Mouse (Mus musculus): Measurements from ENCODE around the gene Spin2f. TPM values are rescaled to one million over a fixed set of nuclear protein-coding genes. Genes with fewer than 3 reads are reported as not detected.
"Not testable (repeated sequence)": the region's sequence is repeated elsewhere in the genome, so short reads cannot be mapped to it uniquely, and the experiment has no call there.

The Spin2f gene
- total RNA-seq (2014; rRNA removed) (not detected in 2 replicates), polyA plus RNA-seq (2012; rRNA removed) (not detected in 2 replicates)

DNA sequence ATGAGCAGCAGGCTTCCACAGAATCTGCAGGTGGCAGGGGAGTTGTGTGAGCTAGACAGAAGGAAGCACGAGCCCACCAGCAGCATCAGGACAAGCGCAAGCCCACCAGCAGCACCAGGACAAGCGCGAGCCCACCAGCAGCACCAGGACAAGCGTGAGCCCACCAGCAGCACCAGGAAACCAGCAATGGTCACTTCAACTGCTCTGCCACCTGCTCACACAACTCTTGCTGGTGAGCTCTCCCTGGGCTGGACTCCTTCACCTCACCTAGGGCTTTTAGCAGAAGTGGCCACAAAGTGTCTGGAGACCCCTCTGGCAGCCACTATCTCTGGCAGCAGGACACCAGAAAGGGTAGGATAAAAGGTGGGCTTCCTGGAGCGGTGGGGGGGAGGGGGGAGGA, at the start of gene Spin2f:
Gene Spin2f, plus strand, starts transcription at position 301 of the 400 bp plus-strand sequence.
- H3K4me3 ChIP-seq (ENCODE audit: insufficient read depth, low read depth, low read length); H3K36me3 ChIP-seq (ENCODE audit: control insufficient read depth, insufficient read depth, low read length); H3K9ac ChIP-seq (ENCODE audit: low read depth, low read length); H3K4me1 ChIP-seq (ENCODE audit: control insufficient read depth, insufficient read depth, low read length); H3K79me2 ChIP-seq (ENCODE audit: control insufficient read depth, insufficient read depth, low read length); DNase-seq (ENCODE audit: extremely low read depth, low read depth, low spot score); H3K27ac ChIP-seq (replicated peaks; ENCODE audit: insufficient read depth, low read depth, low read length); H3K27me3 ChIP-seq (ENCODE audit: control insufficient read depth, insufficient read depth, low read length): not testable (repeated sequence)
- 33% methylated on average over 1 of the region's 6 CpGs for WGBS

DNA sequence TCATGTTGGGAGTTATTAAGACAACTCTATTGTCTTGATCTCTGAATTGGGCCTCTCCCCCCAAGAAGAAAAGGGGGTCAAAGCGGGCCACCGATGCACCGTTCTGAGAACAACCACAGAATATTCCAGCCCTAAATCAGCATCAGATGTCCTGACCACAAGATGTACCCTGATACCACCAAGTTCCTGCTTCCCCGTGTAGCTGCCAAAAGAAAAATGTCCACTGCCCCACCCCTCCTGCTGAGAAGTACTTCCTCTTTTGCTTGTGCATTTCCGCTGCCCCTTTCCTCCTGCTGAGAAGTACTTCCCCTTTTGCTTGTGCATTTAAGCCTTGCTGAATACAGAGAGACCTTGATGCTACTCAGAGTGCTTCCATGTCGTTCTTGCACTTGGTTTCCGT, 41.6 kb upstream of the Spin2f start:
- H3K4me3 ChIP-seq (ENCODE audit: insufficient read depth, low read depth, low read length); H3K79me2 ChIP-seq (ENCODE audit: control insufficient read depth, insufficient read depth, low read length): not testable (repeated sequence)
- WGBS = 86% methylated on average over 7 of the region's 7 CpGs

DNA sequence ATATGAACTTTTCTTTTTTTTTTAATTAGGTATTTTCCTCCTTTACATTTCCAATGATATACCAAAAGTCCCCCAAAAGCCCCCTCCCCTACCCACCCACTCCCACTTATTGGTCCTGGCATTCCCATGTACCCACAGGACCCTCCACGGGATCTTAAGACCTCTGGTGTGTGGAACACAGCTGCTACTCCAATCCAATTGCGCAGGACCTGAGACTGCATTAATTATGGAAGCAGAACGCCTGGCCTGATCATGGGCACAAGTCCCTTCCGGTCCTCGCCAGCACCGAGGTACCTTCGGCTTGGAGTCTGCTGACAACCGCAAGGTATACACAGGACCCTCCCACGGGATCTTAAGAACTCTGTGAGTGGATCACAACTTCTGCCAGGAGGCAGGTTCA, 30.2 kb upstream of the Spin2f start:
- WGBS = 79% methylated on average over 9 of the region's 9 CpGs
- H3K4me3 ChIP-seq (ENCODE audit: insufficient read depth, low read depth, low read length); H3K27me3 ChIP-seq (ENCODE audit: control insufficient read depth, insufficient read depth, low read length); DNase-seq (ENCODE audit: extremely low read depth, low read depth, low spot score); H3K4me1 ChIP-seq (ENCODE audit: control insufficient read depth, insufficient read depth, low read length); H3K36me3 ChIP-seq (ENCODE audit: control insufficient read depth, insufficient read depth, low read length); H3K27ac ChIP-seq (replicated peaks; ENCODE audit: insufficient read depth, low read depth, low read length); H3K79me2 ChIP-seq (ENCODE audit: control insufficient read depth, insufficient read depth, low read length); H3K9ac ChIP-seq (ENCODE audit: low read depth, low read length): not testable (repeated sequence)

More for the DNA sequence above, 41.6 kb upstream of the Spin2f start:
- DNase-seq (ENCODE audit: extremely low read depth, low read depth, low spot score); H3K27me3 ChIP-seq (ENCODE audit: control insufficient read depth, insufficient read depth, low read length); H3K36me3 ChIP-seq (ENCODE audit: control insufficient read depth, insufficient read depth, low read length); H3K4me1 ChIP-seq (ENCODE audit: control insufficient read depth, insufficient read depth, low read length); H3K27ac ChIP-seq (replicated peaks; ENCODE audit: insufficient read depth, low read depth, low read length); H3K9ac ChIP-seq (ENCODE audit: low read depth, low read length): not testable (repeated sequence)

DNA sequence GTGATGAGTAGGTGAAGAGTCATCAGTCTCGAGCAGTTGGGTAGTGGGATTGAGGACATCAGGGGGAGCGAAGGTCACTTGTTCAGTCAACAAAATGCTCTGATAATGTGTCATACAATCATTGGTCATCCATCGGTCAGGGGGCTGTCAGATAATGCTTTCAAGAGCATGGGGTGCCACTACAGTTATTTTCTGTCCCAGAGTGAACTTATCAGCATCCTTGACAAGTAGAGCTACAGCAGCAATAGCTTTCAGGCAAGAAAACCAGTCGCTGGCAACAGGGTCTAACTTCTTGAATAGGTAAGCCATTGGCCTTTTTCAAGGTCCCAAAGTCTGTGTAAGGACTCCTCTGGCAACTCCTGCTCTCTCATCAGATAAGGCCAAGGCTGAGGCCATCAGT, 18.6 kb upstream of the Spin2f start:
- peak; percentile 19 for DNase-seq (ENCODE audit: extremely low read depth, low read depth, low spot score)
- not testable (repeated sequence) for H3K4me3 ChIP-seq (ENCODE audit: insufficient read depth, low read depth, low read length); H3K4me1 ChIP-seq (ENCODE audit: control insufficient read depth, insufficient read depth, low read length); H3K36me3 ChIP-seq (ENCODE audit: control insufficient read depth, insufficient read depth, low read length); H3K27me3 ChIP-seq (ENCODE audit: control insufficient read depth, insufficient read depth, low read length); H3K9ac ChIP-seq (ENCODE audit: low read depth, low read length); H3K27ac ChIP-seq (replicated peaks; ENCODE audit: insufficient read depth, low read depth, low read length); H3K79me2 ChIP-seq (ENCODE audit: control insufficient read depth, insufficient read depth, low read length)
- WGBS = 54% methylated on average over 4 of the region's 4 CpGs

DNA sequence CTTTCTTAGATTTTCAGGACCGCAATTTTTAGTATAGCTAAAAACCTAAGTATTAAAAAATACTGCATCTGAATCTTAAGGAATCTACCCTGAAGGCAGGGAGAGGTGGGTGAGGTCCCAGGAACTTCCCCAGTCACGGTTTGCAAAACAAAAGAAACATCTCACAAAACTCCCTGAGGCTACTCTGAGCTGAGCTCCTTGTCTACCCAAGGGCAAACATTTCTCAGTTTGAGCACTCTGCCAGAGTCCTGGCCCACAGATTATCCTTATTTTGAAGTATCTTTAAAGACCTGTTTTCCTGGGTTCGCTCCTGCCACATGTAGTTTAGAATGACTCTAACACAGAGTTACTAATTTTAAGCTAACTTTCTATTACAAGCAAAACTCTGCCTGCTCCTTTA, 11.9 kb upstream of the Spin2f start:
- H3K4me3 ChIP-seq (ENCODE audit: insufficient read depth, low read depth, low read length); DNase-seq (ENCODE audit: extremely low read depth, low read depth, low spot score); H3K9ac ChIP-seq (ENCODE audit: low read depth, low read length); H3K4me1 ChIP-seq (ENCODE audit: control insufficient read depth, insufficient read depth, low read length); H3K27ac ChIP-seq (replicated peaks; ENCODE audit: insufficient read depth, low read depth, low read length); H3K27me3 ChIP-seq (ENCODE audit: control insufficient read depth, insufficient read depth, low read length); H3K79me2 ChIP-seq (ENCODE audit: control insufficient read depth, insufficient read depth, low read length); H3K36me3 ChIP-seq (ENCODE audit: control insufficient read depth, insufficient read depth, low read length): not testable (repeated sequence)
- WGBS = 73% methylated on average over 3 of the region's 3 CpGs

Other genes starting within 250 kb of the Spin2f start
- gene Btbd35f29, start 136.2 kb upstream of the Spin2f start, total RNA-seq (2014; rRNA removed) = not detected in 2 replicates
- gene Btbd35f29, start 136.2 kb upstream of the Spin2f start, polyA plus RNA-seq (2012; rRNA removed) = not detected in 2 replicates
- not detected in 2 replicates for gene Btbd35f26, start 82.6 kb downstream of the Spin2f start, total RNA-seq (2014; rRNA removed)
- gene Btbd35f26, start 82.6 kb downstream of the Spin2f start, polyA plus RNA-seq (2012; rRNA removed) = not detected in 2 replicates
- gene Btbd35f19, start 130.0 kb downstream of the Spin2f start, total RNA-seq (2014; rRNA removed) = not detected in 2 replicates
- gene Btbd35f19, start 130.0 kb downstream of the Spin2f start, polyA plus RNA-seq (2012; rRNA removed) = not detected in 2 replicates

Data from liver, adult 2 months (tissue).